Mouse (Mus musculus): ENCODE results near the gene Cdk2.

GRCm38 (mm10) chr10:128746972-128747645 is 42.3 kb upstream of the Cdk2 start:
- TF ChIP-seq CTCF (IDR thresholded peaks at IDR 0.05; ENCODE audit: borderline replicate concordance, insufficient read depth, low read depth, low read length): no peak
- no peak for TF ChIP-seq POLR2A (IDR thresholded peaks at IDR 0.05; ENCODE audit: borderline replicate concordance, insufficient read depth, low read length)

All from cerebellum, adult 2 months (tissue).